Mouse (Mus musculus) intestine, embryonic 16.5 days (tissue): ENCODE measurements around the gene Mrpl52. TPM values are rescaled to one million over a fixed set of nuclear protein-coding genes. Genes with fewer than 3 reads are reported as not detected.

Experiments used
- ATAC-seq: fragments of 200-750 bp; cut with Nextera tagmentation; 2 replicates; pipeline ENCODE4 v1.8.0; 2017; ENCODE audit warnings: moderate TSS enrichment, moderate library complexity
- H3K27ac ChIP-seq: fragments of 300-500 bp; sonication (generic); 2 replicates; pipeline ENCODE4 v1.5.1; 2014; ENCODE audit warnings: mild to moderate bottlenecking, low read length
- H3K27me3 ChIP-seq: fragments of 300-500 bp; sonication (generic); replicated peaks from 2 replicates; pipeline ENCODE4 v1.6.1; 2014; ENCODE audit warnings: low read length, control low read depth, mixed read lengths; ENCODE audit not compliant: control insufficient read depth, insufficient read depth
- H3K36me3 ChIP-seq: fragments of 300-500 bp; sonication (generic); 2 replicates; pipeline ENCODE4 v1.6.1; 2014; ENCODE audit warnings: low read length, control low read depth; ENCODE audit not compliant: control insufficient read depth, insufficient read depth
- H3K4me1 ChIP-seq: fragments of 300-500 bp; sonication (generic); 2 replicates; pipeline ENCODE4 v1.6.1; 2014; ENCODE audit warnings: low read length, control low read depth, mixed read lengths; ENCODE audit not compliant: control insufficient read depth, insufficient read depth
- H3K4me2 ChIP-seq: fragments of 300-500 bp; sonication (generic); 2 replicates; pipeline ENCODE4 v1.6.1; 2014; ENCODE audit warnings: low read depth, low read length, control low read depth
- H3K4me3 ChIP-seq: fragments of 300-500 bp; sonication (generic); 2 replicates; pipeline ENCODE4 v1.5.1; 2014; ENCODE audit warnings: mild to moderate bottlenecking, low read length
- H3K9ac ChIP-seq: fragments of 300-500 bp; sonication (generic); 2 replicates; pipeline ENCODE4 v1.6.1; 2014; ENCODE audit warnings: low read depth, low read length
- H3K9me3 ChIP-seq: fragments of 300-500 bp; sonication (generic); 2 replicates; pipeline ENCODE4 v1.6.1; 2016; ENCODE audit warnings: low read length, control low read depth; ENCODE audit not compliant: control insufficient read depth
- WGBS: fragments of 180-500 bp; shearing (Covaris S2); extraction: QIAGEN DNeasy Blood & Tissue Kit; methylation state at CpG from one replicate; pipeline ENCODE4 v1.1.7; 2014; 5-methylcytosine and 5-hydroxymethylcytosine counted together
- polyA plus RNA-seq: library from polyadenylated mRNA; unstranded; fragments of >200 nt; fragmentation: Nextera tagmentation; extraction: Ambion mirVana; gene quantifications from 2 replicates; pipeline ENCODE4 v1.2.1, GENCODE M21; 2015

Mrpl52 gene
- polyA plus RNA-seq, 1 experiment from 2014 or later = 267 TPM

- WGBS = 73% methylated on average over 25 of the region's 25 CpGs
- Histone ChIP-seq H3K4me3 (peak overlapping the region; percentile 41), H3K27me3 (no peaks in the 10 kb centered on the region), H3K9me3 (no peaks in the 10 kb centered on the region), H3K4me1 (peaks cover 10% of the 10 kb centered on the region; the same call in 1 of the 2 replicates), H3K4me2 (peak overlapping the region; percentile 55), H3K27ac (peak overlapping the region; percentile 90), H3K9ac (peak overlapping the region; percentile 71), H3K36me3 (no peaks in the 10 kb centered on the region)
- ATAC-seq = 0 out of 2 replicates have a peak, but pooled peaks have one; percentile 24
Measured at GRCm38 (mm10) chr14:54408336-54409056, 18.2 kb upstream of the Mrpl52 start.

- peak overlapping the region; percentile 41 for H3K4me3 ChIP-seq
- no peaks in the 10 kb centered on the region for H3K36me3 ChIP-seq
- no peaks in the 10 kb centered on the region for H3K9me3 ChIP-seq
- H3K9ac ChIP-seq = peak overlapping the region; percentile 71
- no peaks in the 10 kb centered on the region for H3K27me3 ChIP-seq
- peaks cover 16% of the 10 kb centered on the region for H3K4me1 ChIP-seq
- H3K27ac ChIP-seq = peak overlapping the region; percentile 90
- peak overlapping the region; percentile 55 for H3K4me2 ChIP-seq
- no peak for ATAC-seq
- 66% methylated on average over 7 of the region's 7 CpGs for WGBS
Measured at GRCm38 (mm10) chr14:54409057-54409645, 17.6 kb upstream of the Mrpl52 start.

GRCm38 (mm10) chr14:54409980-54410810 is 16.5 kb upstream of the Mrpl52 start:
- Histone ChIP-seq H3K9me3 (no peaks in the 10 kb centered on the region), H3K9ac (peak overlapping the region; percentile 71), H3K27me3 (no peaks in the 10 kb centered on the region), H3K4me2 (peak overlapping the region; percentile 55), H3K4me3 (peak overlapping the region; percentile 41), H3K4me1 (peaks cover 22% of the 10 kb centered on the region), H3K36me3 (no peaks in the 10 kb centered on the region), H3K27ac (peak overlapping the region; percentile 90)
- ATAC-seq = peak; percentile 87
- 27% methylated on average over 17 of the region's 17 CpGs for WGBS

- peaks cover 24% of the 10 kb centered on the region for H3K4me1 ChIP-seq
Measured at GRCm38 (mm10) chr14:54412000-54412576, 14.6 kb upstream of the Mrpl52 start.

GRCm38 (mm10) chr14:54412629-54413170 is 14.0 kb upstream of the Mrpl52 start:
- no peak overlapping the region for H3K4me3 ChIP-seq
- ATAC-seq = no peak
- no peak overlapping the region for H3K9ac ChIP-seq
- no peaks in the 10 kb centered on the region for H3K9me3 ChIP-seq
- H3K36me3 ChIP-seq = no peaks in the 10 kb centered on the region
- 0 out of 2 replicates have a peak overlapping the region, but pooled peaks have one; percentile 26 for H3K4me2 ChIP-seq
- H3K4me1 ChIP-seq = peaks cover 27% of the 10 kb centered on the region
- H3K27me3 ChIP-seq = no peaks in the 10 kb centered on the region
- H3K27ac ChIP-seq = 0 out of 2 replicates have a peak overlapping the region, but pooled peaks have one; percentile 11
- 46% methylated on average over 2 of the region's 2 CpGs for WGBS

More at GRCm38 (mm10) chr14:54412000-54412576, 14.6 kb upstream of the Mrpl52 start:
- Histone ChIP-seq H3K4me3 (no peak overlapping the region), H3K36me3 (no peaks in the 10 kb centered on the region), H3K9me3 (no peaks in the 10 kb centered on the region), H3K4me2 (no peak overlapping the region), H3K9ac (no peak overlapping the region), H3K27me3 (no peaks in the 10 kb centered on the region), H3K27ac (no peak overlapping the region)
- WGBS = 70% methylated on average over 9 of the region's 9 CpGs
- no peak for ATAC-seq

GRCm38 (mm10) chr14:54413877-54414700 is 12.6 kb upstream of the Mrpl52 start:
- H3K9ac ChIP-seq = peak overlapping the region; percentile 53
- no peaks in the 10 kb centered on the region for H3K27me3 ChIP-seq
- no peaks in the 10 kb centered on the region for H3K9me3 ChIP-seq
- no peaks in the 10 kb centered on the region for H3K36me3 ChIP-seq
- H3K27ac ChIP-seq = peak overlapping the region; percentile 67
- peaks cover 27% of the 10 kb centered on the region for H3K4me1 ChIP-seq
- WGBS = 14% methylated on average over 18 of the region's 18 CpGs
- no peak for ATAC-seq
- peak overlapping the region; percentile 35 for H3K4me3 ChIP-seq
- H3K4me2 ChIP-seq = peak overlapping the region; percentile 49

GRCm38 (mm10) chr14:54415241-54416020 is 11.3 kb upstream of the Mrpl52 start:
- Histone ChIP-seq H3K27me3 (no peaks in the 10 kb centered on the region), H3K9ac (no peak overlapping the region), H3K9me3 (no peaks in the 10 kb centered on the region), H3K4me2 (no peak overlapping the region), H3K27ac (no peak overlapping the region), H3K36me3 (no peaks in the 10 kb centered on the region), H3K4me3 (no peak overlapping the region), H3K4me1 (peaks cover 22% of the 10 kb centered on the region)
- ATAC-seq = peak; percentile 29
- 28% methylated on average over 13 of the region's 13 CpGs for WGBS
